Mouse (Mus musculus) spleen, adult 10 weeks (tissue): ENCODE data around the gene Zfp141. TPM values are rescaled to one million over a fixed set of nuclear protein-coding genes. Genes with fewer than 3 reads are reported as not detected.

Experiments used
- polyA plus RNA-seq: library from polyadenylated mRNA; stranded (reverse); fragments of 350-450 nt; fragmentation: Illumina TruSeq; extraction: RNeasy Lipid Tissue Mini Kit (QIAGEN cat#74804); gene quantifications from one replicate; pipeline ENCODE4 v1.2.3, GENCODE M21; 2015; ENCODE audit warnings: low replicate concordance; ENCODE audit not compliant: insufficient read depth

The Zfp141 gene
- polyA plus RNA-seq = 25.2 TPM

GRCm38 (mm10) chr7:42505588-42505987 lies at the start of gene Zfp141:
Zfp141 (minus strand) TSS chr7:42505740.

GRCm38 (mm10) chr7:42447850-42448249 lies 57.7 kb downstream of the Zfp141 start, which contains the start of gene 4933421I07Rik:
4933421I07Rik (minus strand) TSS chr7:42448120.

Other genes starting within 250 kb of the Zfp141 start
- gene Vmn2r61, start 245.7 kb downstream of the Zfp141 start, polyA plus RNA-seq = not detected
- not detected for gene 4933421I07Rik, start 57.6 kb downstream of the Zfp141 start, polyA plus RNA-seq
- not detected for gene Gm21028, start 72.8 kb upstream of the Zfp141 start, polyA plus RNA-seq
- gene Zfp977, start 86.8 kb upstream of the Zfp141 start, polyA plus RNA-seq = 0.83 TPM
- 2.8 TPM for gene Zfp976, start 136.8 kb upstream of the Zfp141 start, polyA plus RNA-seq
- 5.3 TPM for gene Zfp975, start 187.0 kb upstream of the Zfp141 start, polyA plus RNA-seq
- gene Gm17067, start 221.3 kb upstream of the Zfp141 start, polyA plus RNA-seq = not detected